Mouse (Mus musculus): ENCODE results near the gene Mgll.
A peak's percentile ranks its signal among the peaks of the same experiment; 100 is the strongest.

Gene Mgll

DNA sequence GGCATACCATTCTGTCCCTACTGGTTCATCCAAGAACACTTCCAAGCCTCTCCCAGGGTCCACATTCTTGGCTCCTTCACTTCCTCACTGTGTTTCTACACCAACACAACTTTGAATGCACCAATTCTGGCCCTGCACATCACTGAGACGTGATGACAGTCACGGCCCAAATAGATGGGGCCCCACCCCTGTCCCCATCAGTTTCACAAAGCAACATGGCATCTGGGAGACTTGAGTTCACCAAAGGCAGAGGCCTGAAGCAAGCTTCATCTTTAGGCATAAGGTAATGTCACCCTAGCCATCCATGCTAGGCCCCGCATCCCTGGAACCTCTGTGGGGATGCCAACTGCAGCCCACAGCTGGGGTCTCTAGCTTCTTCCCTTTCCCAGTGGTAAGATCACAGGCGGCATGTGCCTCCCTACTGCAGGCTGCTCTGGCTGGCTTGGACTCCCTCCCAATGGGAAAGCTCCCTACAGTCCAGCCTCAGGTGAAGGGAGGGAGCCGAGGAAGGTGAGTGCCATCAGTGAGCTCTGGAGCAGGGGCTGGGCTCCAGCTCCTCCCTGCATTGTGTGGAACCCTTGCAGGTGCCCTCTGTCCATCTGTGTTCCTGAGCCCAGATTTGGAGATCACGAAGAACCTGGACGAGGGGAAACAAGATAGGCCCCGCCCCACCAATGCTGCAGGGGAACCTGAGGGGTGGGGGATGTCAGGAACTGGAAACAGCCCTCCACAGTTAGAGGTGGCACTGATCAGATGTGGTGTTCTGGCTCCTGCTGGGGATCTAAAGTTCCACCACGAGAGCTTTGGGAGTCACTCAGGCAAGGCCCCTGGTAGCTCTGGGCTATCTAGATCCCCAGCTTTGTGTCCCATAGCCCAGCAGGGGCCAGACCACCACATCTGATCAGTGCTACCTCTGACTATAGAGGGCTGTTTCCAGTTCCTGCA lies 119.8 kb downstream of the Mgll start:
- no peak for DNase-seq (ENCODE audit: low read depth, low spot score)

DNA sequence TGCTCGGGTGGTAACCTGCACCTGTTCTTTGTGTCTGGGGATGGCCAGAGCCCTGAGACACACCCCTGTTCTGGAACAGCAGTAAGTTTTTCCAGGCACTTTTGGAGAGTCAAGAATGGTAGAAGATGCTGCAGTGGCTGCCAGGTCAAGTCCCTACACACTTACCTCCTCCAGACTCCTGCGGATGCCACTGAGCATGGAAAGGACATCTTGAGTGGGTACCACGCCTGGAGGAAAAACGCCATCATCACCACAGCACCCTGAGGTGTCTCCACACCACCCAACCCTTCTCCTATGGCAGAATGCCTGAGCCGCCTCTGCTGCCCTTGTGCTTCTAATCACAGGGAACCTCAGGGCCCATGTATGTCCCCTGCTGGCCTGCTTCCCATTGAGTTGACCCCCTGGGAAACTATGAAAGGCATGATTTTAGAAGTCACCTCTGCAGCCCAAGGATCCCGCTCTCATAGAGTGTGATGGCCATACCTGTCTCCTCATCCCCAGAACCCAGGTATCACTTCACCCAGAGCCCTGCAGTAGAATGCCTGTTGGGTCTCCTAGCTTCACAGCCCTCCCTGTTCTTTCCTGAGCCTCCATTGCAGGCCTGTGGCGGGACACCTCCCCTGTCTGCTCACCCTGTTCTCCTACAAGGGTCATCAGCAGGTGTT lies 120.8 kb downstream of the Mgll start:
- DNase-seq (ENCODE audit: low read depth, low spot score), result no peak

DNA sequence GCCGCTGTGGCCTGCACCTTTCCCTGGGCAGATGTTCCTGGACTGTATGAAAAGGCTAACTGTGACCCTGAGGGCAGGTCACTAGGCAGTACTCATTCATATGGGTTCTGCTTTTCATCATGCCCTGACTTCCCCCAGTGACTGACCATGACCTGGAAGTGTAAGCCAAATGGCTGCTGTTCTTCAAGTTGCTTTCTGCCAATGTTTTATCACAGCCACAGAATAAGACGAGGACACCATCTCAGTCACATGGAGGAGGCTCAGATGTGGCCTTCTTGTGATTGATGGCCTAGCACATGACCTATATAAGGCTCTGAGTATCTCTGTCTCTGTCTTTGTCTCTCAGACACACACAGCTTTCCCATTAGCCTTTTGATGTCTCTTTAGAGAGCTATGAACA lies 123.4 kb downstream of the Mgll start:
- DNase-seq (ENCODE audit: low read depth, low spot score), result no peak

GRCm38 (mm10) chr6:88849270-88849669 lies 125.1 kb downstream of the Mgll start:
- DNase-seq (ENCODE audit: low read depth, low spot score), result no peak

- DNase-seq (ENCODE audit: low read depth, low spot score), result peak; percentile 69
Measured at GRCm38 (mm10) chr6:88850034-88850433, 125.8 kb downstream of the Mgll start.

DNA sequence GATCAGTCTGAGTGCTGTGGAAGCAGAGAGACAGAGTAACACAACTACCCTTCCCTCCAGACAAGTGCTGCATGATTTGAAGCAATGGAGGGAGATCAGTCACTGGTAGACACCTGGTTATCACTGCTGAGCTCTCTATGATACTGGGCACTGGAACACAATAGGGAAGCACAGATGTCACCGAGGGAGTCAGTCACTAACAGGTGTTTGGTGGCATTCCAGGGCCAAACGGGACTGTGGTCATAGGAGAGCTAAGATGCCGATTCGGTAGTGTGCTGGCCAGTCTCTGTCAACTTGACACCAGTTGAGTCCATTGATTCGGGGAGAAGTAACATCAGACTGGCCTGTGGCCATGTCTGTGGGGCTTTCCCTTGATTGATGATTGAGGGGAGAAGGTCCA lies 130.3 kb downstream of the Mgll start:
- DNase-seq (ENCODE audit: low read depth, low spot score), result no peak

GRCm38 (mm10) chr6:88855636-88856035 lies 131.4 kb downstream of the Mgll start:
- DNase-seq (ENCODE audit: low read depth, low spot score), result peak; percentile 93

- peak; percentile 89 for DNase-seq (ENCODE audit: low read depth, low spot score)
Measured at GRCm38 (mm10) chr6:88857249-88857648, 133.0 kb downstream of the Mgll start.

GRCm38 (mm10) chr6:88857830-88858229 lies 133.6 kb downstream of the Mgll start:
- no peak for DNase-seq (ENCODE audit: low read depth, low spot score)

DNA sequence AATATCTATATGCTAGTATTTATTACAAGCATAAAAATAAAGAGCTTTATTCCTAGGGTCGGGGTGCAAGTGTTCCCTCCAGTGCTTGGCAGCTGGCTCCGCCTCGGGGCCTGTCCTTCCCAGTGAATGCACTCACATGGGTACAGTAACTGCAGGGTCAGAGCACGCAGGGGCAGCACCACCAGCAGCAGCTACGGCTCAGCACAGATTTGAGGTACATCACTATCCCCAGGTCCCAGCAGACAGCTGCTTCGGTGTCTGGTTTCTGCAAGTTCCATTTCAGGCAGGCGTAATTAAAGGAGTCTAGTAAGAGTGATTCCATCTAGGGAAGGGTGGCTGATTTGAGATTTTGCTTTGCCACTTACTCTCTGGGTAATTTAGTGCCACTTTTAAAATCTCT lies 134.1 kb downstream of the Mgll start:
- DNase-seq (ENCODE audit: low read depth, low spot score), result peak; percentile 55

GRCm38 (mm10) chr6:88860914-88861313 lies 136.7 kb downstream of the Mgll start:
- DNase-seq (ENCODE audit: low read depth, low spot score), result peak; percentile 83

DNA sequence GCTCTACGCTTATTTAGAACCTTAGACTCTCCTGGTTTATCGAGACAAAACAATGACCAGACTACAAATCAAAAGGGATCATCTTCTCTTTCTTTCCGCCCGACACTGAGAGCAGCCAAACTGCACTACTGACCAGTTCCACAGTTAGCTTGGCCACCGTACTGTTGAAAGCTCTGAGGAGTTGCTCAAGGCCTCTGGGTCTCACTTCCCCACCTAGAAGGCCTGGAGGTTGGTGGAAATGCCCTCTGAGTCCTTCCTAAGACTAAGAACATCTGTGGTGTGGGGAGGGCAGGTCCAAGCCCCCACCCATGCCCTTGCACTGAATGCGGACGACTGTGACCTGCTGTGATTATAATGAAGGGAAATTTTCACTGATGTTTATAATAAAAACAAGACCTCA lies 141.5 kb downstream of the Mgll start:
- DNase-seq (ENCODE audit: low read depth, low spot score), result no peak

GRCm38 (mm10) chr6:88869459-88869858 lies 145.2 kb downstream of the Mgll start:
- DNase-seq (ENCODE audit: low read depth, low spot score), result peak; percentile 88

DNA sequence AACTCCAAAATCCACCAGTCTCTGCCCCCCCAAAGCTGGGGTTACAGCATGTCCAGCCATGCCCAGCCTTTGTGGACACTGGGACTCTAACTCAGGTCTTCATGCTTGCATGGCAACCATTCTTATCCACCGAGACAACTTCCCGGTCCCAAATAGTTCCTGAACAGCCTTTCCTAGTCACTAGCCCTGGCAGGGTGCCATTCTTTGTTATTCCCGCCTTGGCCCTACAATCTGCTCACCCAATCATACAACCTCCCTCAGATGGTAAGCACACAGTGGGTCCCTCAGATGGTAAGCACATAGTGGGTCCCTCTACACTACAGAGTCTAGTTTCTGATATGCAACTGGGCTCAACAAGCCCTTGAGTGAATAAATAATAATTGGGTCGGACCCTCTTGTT lies 146.4 kb downstream of the Mgll start:
- peak; percentile 44 for DNase-seq (ENCODE audit: low read depth, low spot score)

GRCm38 (mm10) chr6:88871546-88871945 lies 147.3 kb downstream of the Mgll start:
- peak; percentile 88 for DNase-seq (ENCODE audit: low read depth, low spot score)

DNA sequence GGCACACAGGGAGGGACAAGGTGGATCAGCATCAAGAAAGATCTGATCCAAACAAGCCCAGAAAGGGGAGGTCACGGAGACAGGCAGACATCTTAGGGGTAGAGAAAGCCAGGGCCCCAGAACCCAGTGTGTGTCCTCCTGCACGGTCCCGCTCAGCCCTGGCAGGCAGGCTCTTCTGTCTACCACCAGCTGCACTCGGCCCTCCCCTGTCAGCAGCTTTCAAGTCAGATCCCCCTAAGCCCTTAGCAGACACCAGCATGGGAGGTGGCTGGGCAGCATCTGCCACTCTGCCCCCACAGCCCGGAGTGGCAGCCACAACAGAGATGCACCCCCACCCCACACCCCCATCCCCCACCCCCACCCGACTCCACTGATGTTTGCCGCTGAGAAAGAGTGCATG lies 148.6 kb downstream of the Mgll start:
- DNase-seq (ENCODE audit: low read depth, low spot score), result peak; percentile 59

DNA sequence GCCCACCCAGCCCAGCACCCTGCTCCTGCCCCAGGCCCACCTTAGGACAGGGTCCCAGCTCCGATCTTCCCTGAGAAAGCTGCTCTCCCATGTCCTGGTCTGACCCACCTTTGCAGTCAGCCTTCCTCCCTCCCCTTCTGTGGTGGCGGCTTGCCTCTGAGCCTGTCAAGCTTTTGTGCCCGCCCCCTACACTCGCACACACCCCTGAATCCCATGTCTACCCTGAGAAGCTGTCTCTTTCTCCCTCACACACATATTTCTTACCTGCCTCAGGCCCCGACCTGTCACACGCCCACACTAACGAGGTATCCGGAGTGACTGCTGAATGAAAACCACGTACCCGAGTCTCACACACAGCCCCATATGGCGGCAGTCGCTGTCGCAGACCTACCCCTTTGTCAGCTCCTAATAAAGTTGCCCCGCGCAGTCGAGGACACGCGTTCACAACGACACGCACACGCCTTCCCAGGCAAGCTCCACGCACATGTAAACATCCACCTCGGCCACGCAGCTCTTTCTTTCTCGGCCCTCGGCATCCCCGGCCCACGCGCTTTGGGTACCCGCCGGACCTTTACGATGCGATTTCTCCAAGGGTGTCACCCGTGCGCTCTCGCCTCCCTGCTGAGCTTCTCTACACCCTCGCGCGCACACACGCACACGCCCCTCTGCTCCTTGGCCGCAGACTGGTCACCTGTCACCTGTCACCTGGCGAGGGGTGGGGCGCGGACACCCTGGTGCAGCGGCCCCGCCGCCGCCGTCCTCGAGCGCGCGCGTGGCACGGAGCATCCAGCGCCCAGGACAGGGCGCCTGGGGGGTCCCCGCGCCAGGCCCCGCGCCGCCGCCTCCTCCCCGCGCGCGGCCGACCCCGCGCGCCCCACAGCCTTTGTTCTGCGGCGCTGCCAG lies 150.0 kb downstream of the Mgll start:
- DNase-seq (ENCODE audit: low read depth, low spot score), result peak; percentile 81

GRCm38 (mm10) chr6:88874868-88875508 lies 150.8 kb downstream of the Mgll start, which contains the start of gene Podxl2:
TSS of gene Podxl2 (minus strand) at chr6:88875044.
- peak; percentile 92 for DNase-seq (ENCODE audit: low read depth, low spot score)

Data from brain, adult 2 months (tissue).